Mouse (Mus musculus): ENCODE results near the gene Gm16253. TPM values are rescaled to one million over a fixed set of nuclear protein-coding genes. Genes with fewer than 3 reads are reported as not detected.

The Gm16253 gene
- total RNA-seq, 2 experiments from 2014 or later: not detected

DNA sequence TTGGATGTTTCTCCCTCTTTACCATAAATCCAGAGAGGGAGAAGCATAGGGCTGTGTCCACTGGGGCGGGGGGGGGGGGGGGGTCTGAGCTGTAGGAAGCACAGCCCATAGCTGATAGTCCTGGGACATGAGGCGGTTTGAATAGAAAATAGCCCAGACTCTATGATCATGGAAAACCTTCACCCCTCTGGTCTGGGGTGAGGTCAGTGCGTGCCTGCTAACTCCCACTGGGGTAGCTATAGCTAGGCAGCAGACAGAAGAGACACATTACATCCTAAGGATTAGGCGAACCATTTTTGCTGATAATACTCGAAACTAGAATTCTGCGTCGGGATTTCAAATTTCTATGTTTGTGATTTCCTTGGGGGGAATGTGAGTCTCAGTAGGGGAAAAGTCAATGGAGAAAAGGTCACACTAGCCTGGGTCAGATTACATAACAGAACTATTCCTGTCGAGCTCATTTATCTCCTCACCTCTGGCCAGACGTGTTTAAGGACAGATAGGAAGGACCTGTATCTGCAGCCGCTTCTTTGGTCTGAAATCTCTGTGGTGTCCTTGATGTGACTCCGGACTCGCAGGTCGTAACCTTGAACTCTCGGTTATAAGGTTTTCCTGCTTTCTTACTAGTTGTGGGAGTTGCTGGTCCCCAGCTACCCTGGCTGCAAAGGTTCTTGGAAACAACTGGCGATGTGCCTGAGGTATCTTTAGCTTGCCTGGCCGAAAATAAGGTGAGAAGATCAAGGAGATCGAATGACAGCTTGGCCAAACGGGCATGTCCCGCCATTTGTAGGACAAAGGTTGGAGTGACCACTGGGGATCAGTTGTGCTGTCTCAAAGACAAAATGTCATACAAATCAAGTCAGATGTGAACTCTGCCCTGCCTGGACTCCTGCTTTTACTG lies 2.9 kb upstream of the Gm16253 start:
- no peak for DNase-seq

DNA sequence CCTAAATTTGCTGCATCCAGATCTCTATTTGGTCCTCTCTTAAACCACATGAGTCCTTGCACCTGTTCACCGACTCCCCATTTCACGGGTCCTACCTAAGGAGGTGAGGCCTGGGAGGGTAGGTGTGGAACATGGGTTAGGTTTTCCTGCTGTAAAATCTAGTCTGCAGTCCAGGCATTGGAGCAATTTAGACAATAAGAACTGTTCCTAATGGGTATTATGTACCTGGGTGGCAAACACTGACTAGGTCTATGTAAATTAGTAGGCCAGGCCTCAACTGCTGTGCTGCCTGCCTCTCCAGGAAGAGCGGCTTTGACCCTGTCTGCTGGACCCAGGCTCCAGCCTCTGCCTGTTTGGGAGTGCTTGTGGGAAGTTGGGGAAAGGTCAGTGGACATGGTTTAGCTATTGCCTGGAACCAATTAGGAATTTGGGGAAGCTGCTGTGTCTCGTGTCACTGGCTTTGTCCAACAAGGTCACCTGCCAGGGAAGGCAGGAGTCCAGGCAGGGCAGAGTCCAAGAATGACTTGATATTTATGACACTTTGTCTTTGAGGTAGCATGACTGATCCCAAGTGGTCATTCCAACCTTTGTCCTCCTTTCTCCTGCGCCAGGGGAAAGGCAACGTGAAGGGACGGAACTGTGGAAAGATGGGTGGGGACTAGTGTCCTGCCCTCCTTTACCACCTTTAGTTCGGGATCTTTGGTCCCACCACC lies 1.4 kb upstream of the Gm16253 start:
- no peak for DNase-seq

DNA sequence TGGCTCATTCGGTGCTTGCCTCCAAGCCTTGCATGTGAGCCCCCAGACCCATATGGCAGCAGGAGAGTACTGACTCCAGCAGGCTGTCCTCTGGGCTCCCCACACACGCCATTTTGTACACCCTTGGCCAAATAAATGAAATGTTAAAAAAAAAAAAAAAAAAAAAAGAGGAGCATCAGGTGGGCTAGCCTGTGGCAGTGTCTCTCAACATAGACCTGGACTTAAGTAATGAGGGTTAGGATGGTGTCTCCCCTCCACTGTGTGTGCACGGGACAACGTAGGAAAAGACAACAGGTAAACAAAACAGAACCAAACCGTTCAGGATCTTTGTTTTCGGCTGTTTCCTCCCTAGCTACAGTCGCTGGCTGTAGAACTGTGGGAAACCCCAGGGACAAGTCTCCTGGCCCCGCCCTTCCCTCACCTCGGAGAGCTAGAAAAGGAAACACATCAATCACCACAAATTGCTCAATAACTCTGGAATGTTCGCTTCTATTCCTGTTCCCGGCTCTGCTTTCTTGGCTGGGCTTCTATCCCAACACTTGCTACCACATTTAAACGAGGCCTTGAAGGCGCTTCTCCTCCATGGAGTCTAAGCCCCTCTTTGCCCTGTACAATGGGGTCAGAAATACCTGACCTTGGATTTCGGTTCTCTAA lies 652 bp upstream of the Gm16253 start:
- no peak for DNase-seq

DNA sequence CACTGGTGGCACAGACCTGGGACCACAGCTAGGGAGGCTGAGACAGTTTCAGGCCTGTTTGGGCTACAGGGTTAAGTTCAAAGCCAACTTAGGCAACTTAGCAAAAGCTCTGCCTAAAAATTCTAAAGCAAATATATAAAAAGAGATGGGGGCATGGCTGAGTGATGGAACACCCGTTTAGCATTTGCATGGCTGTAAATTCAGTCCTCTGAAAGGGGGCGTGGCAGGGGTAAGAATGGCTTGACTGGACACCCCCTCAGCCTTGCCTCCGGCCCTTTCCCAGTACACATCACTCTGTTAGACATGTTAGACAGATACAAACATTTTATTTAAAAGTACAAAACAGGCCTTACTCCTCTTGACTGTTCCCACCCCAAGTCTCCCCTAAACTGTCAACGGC lies 782 bp downstream of the Gm16253 start:
- DNase-seq: no peak

DNA sequence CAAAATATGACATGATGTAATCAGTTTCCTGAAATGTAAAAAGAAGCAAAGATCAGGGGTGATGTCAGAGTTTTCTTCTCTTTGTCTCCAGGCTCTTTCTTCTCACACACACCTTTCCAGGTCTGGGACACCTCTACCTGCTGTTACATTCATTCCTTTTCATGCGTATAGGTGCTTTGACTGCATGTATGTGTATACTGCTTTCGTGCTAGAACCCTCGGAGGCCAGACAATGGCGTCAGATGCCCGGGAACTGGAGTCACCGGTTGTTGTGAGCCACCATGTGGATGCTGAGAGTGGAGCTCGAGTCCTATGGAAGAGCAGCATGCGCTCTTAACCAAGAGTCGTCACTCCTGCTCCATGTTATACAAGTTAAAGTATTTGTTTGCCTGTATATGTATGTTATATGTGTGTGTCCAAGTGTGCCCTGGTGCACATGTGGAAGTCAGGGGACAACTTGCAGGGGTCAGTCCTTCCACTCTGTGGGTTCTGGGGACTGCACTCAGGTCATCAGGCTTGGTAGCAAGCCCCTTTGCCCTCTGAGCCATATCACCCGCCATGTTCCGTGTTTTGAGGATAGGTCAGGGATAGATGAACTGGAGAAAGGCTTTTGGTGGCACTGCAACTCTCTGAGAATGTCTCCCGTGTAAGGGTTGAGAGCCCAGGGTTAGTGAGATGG lies 1.9 kb downstream of the Gm16253 start:
- DNase-seq: no peak

DNA sequence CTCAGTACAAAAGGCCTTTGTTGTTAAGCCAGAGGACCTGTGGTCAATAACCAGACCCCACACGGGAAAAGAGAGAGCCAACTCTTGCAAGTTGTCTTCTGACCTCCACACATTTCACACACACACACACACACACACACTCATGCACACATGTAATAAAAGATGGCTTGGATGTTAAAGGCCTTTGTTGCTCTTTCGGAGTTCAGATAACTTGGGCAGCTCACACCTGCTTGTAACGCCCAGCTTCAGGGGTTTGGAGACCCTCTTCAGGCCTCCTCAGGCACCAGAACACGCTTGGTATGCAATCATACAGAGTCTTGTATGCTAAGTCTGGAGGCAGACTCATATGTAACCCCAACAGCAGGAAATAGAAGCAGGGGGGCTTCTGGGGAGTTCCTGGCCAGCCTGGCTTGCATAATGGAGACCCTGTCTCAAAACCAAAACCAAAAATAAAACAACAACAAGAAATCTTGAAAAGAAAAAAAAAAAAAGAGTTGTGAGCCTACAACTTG lies 2.5 kb downstream of the Gm16253 start:
- no peak for DNase-seq

DNA sequence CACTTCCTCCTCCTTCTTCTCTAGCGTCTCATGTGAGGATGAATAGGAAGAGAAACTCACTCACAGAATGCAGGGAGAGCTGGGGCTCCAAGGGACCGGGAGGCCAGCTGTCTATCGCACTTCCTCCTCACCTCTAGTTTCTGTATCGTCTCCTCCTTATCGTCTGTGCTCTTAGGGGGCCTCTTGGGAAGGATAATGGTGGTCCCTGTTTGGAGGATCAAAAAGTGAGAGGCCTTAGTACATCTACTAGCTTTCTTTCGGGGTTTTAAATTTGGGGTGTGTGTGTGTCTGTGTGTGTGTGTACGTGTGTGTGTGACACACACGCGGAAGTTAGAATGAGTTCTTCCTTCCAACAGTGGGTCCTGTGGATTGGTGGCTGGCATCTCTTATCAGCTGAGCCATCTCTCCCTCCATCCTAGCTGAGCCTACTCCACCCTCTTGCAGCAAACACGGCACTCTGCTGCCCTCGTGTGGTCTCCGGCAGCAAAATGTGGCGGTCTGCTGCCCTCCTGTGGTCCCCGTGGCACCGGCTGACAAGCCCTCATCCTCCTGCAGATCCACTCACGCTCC lies 3.2 kb downstream of the Gm16253 start:
- DNase-seq: peak; percentile 91

DNA sequence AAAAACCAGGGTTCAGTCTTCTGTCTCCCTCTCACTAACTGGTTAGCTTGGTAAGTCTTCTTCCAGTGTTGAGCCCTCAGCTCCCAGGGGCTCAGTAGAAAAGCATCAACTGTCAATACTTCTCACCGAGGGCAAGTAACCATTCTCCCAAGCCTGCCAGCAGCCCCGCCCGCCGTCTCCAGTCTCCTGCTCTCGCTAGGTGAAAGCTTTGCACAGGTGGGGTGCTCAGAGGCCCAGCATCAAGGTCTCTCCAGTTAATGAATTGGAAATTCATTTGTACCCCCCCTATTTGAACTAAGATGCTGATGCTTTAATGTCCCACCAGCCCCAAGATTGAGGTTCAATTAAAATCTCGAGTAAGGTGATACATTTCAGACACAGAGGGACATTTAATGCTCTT lies 4.4 kb downstream of the Gm16253 start:
- DNase-seq: no peak

DNA sequence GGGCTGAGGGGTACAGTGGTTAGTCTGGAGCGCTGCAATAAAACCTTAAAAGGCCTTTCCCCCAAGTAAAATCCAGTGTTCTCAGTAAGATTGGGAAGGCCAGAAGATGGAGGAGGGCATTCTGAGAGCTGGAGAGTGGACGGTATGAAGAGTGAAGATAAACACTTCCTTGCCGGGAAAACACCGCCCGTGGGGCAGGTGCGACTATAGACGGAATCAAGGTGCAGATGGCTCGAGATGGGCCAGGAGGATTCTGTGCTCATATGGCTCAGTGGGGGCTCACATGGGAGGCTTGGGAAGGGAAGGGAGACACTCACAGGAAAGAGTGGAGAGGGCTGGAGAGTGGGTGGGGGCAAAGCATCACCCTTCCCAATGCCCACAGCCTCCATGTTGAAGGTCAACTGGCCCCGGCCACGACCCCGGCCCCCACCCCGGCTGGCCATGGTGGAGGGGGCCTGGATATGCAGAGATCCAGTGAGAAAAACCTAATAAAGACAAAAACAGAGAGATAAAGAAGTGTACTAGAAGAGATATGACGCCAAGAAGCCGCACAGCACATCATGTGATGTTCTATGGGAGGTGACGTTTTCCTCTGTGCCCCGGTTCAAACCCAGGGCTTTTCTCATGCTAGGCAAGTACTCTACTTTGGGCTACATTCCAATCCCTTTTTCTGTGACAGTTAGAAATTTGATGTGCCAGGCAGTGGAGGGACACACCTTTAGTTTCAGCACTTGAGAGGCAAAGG lies 5.2 kb downstream of the Gm16253 start:
- no peak for DNase-seq

DNA sequence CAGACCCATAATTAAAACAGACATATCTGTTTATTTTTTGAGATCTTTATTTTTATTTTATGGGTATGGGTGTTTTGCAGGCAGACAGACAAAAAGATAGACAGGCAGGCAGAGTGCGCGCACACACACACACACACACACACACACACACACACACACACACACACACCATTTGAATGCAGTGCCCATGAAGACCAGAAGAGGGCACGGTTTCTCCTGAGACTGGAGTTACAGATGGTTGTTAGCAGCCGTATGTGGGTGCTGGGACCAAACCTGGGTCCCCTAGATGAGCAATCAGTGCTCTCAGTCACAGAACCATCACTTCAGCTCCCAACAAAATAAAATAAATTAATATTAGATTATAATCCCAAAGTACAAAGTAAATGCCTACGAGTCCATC lies 6.6 kb downstream of the Gm16253 start:
- DNase-seq: no peak

DNA sequence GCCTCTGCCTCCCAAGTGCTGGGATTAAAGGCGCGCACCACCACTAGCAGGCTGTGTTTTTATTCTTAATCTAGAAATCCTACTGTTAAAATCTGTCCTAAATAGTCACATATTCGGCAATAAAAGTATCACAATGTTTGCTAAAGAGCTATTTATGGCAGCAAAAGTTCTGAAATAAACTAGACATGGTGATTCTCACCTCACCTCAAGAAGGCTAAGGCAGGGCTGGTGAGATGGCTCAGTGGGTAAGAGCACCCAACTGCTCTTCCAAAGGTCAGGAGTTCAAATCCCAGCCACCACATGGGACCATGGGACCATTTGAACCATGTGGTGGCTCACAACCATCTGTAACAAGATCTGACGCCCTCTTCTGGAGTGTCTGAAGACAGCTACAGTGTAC lies 13.9 kb downstream of the Gm16253 start:
- no peak for DNase-seq

DNA sequence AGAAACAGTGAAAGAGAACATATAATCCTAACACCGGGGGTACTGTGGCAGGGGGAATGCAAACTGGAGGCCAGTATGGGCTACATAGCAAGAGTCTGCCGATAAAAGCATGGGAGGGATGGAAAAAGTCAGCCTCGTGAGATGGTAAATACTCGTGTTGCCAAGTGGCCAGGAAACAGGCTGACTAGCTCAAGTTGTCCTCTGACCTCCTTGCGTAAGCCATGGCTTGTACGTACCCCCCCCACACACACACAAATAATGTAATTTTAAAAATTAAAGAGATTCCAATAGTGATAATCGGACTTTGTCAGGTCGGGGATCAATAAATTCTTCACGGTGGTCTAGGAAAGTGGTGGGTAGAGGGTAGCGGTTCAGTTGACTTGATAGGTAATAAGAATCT lies 16.6 kb downstream of the Gm16253 start:
- DNase-seq: no peak

DNA sequence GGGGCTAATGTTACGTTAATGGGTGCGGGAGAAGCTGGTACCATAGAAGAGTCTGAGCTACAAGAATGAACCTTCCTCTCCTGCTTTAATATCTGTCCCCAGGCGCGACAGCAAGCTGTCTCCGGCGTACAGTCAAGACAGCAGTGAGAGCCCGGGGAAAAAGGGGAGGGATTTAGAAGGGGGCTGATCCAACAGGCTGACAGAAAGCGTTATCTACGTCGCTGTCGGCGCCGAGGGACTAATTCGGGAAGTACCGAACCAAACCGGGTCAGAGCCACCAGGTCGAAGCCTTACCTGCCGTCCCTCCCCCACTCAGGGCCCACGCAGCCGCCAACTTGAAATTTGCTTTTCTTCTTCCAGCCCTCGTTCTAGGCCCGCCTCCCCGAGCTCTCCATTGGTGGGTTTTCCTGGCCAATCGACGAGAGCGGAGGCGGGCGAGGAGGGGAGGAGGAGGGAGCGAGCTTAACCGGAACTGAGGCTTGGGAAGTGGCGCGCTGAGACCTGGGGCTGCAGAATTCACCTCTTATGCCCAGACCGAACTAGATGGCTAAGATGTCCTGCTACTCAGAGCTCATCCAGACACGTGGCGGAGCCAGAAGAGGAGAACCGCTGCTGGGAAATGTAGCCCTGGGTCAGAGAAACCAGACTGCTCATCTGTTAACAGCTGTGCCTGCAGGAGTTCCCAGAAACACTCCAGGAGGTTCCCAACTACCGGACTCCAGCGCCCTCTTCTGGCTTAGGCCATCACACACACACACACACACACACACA lies 17.2 kb downstream of the Gm16253 start, which contains the start of gene Polr3gl:
TSS of gene Polr3gl (minus strand) at position 392 of the 771 bp plus-strand sequence.
- DNase-seq: peak; percentile 93

DNA sequence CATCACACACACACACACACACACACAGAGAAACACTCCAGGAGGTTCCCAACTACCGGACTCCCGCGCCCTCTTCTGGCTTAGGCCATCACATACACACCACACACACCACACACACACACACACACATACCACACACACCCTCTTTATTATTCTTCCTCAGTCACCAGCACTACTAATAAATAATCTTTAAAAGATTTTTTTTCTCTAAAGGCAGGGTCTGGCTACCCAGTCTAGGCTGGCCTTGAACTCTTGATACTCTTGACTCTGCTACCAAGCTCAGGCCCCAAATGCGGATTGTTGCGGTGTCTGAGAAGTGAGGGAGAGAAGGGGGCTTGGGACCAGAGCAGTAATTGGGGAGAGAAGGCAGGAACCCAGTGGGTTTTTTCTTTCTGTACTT lies 18.1 kb downstream of the Gm16253 start:
- DNase-seq: no peak

DNA sequence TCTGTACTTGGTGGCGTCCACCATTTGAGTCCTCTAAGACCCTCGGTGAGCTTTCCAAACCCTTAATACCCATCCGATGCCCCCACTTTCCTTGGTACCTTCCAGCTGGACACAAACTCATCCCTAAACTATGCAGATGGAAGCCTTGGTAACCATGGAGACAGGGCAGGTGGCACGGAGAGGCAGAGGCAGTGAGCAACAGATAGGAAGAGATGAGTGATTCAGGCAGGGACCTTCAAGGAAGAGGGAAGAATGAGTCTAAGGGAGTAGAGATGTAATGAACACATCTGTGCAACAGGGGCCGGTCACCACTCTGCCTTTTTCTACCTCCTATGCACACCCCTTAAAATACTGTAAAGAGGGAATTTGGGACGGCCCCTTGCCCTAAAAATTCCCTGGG lies 18.9 kb downstream of the Gm16253 start:
- peak in 1 of 2 experiments; percentile 43 for DNase-seq

DNA sequence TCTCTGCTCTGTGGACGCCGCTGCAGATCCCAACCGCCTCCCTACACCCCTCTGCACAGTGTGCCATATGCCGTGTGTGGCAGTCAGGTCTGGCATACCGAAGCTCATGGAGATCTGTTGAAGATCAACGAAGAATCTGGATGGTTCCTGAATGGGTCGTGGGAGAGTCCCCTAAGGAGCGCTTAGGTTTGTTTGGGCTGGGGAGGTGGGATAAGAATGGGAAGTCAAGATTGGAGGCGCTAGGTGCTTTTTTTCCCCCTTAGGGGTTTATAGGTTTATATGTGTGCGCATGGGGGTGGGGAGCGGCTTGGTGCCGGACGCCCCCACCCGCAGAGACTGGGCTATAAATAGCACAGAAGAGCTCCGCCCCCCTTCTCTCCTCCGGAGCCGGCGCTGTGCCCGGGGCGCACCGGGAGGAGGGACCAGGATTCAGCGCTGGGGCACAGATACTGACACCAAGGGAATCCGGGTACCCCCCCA lies 19.5 kb downstream of the Gm16253 start, which contains the start of gene Ankrd34a:
TSS of gene Ankrd34a (plus strand) at position 409 of the 480 bp plus-strand sequence.
- peak; percentile 82 to 84 for DNase-seq

DNA sequence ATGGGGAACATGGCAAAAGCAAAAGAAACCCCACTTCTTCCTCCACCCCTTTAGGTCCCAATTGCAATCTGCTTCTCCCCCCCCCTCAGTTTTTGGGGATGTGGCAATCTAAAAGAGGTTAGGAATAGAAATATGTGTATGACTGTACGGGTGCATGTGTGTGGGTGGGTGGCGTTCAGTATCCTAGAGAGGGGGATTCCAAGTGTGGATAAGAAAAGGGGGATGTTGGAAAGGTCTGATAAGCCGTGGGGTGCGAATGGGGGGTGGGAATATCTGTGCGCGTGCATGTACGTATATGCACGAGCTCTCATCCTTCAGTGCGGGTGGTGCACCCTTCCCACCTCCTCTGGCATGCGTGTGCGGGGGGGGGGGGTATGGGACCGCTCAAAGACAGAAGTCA lies 20.1 kb downstream of the Gm16253 start:
- DNase-seq: peak in 1 of 2 experiments; percentile 35

DNA sequence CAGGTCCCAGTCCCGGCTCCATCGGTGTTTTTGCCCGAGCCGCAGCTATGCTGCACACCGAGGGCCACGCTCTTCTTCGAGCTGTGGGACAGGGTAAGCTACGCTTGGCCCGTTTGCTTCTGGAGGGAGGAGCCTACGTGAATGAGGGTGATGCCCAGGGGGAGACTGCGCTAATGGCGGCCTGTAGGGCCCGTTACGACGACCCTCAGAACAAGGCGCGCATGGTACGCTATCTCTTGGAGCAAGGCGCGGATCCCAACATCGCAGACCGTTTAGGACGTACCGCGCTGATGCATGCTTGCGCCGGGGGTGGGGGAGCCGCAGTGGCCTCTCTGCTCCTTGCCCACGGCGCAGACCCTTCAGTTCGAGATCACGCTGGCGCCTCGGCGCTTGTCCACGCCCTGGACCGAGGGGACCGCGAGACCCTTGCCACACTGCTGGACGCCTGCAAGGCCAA lies 20.7 kb downstream of the Gm16253 start:
- DNase-seq: peak; percentile 51 to 54

DNA sequence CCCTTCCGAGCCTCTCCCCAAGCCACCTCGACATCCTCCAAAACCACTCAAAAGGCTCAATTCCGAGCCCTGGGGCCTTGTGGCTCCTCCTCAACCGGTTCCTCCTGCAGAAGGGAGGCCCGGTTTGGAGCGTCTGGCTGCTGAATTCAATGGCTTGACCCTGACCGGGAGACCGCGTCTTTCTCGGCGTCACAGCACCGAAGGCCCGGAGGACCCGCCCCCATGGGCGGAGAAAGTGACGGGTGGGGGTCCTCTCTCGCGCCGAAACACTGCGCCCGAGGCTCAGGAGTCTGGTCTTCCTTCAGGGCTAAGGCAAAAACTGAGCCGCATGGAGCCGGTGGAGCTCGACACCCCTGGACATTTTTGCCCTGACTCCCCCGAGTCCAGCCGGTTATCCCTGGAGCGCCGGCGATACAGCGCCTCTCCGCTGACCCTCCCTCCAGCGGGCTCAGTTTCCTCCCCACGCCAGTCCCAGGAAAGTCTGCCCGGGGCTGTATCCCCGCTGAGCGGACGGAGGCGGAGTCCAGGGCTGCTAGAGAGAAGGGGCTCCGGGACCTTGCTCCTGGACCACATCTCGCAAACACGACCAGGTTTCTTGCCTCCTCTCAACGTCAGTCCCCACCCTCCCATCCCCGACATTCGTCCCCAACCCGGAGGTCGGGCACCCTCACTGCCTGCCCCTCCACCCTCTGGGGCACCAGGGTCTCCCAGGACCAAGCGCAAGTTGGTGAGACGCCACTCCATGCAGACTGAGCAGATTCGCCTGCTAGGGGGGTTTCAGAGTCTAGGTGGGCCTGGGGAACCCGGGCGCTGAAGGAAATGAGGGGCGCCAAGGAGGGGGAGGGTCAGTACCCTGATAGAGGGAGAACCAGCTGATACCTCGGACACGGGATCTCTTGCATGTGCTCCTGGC lies 21.6 kb downstream of the Gm16253 start:
- DNase-seq: peak; percentile 56 to 65
